Mouse (Mus musculus) erythroblast, embryonic 14.5 days (primary cell): Measurements from ENCODE around the gene Mrps9. TPM values are rescaled to one million over a fixed set of nuclear protein-coding genes. Genes with fewer than 3 reads are reported as not detected.
"Not testable (repeated sequence)": the region's sequence is repeated elsewhere in the genome, so short reads cannot be mapped to it uniquely, and the experiment has no call there.

ENCODE experiments used
- H3K27me3 ChIP-seq: 2 replicates; pipeline ENCODE4 v1.6.1; 2012; ENCODE audit warnings: inconsistent platforms; ENCODE audit not compliant: control insufficient read depth
- H3K36me3 ChIP-seq: 2 replicates; pipeline ENCODE4 v1.6.1; 2012; ENCODE audit warnings: mild to moderate bottlenecking, inconsistent platforms; ENCODE audit not compliant: control insufficient read depth
- H3K4me1 ChIP-seq: 2 replicates; pipeline ENCODE4 v1.6.1; 2012; ENCODE audit warnings: inconsistent platforms; ENCODE audit not compliant: control insufficient read depth
- H3K4me3 ChIP-seq: replicated peaks from 2 replicates; pipeline ENCODE3; 2012; ENCODE audit warnings: moderate library complexity, mild to moderate bottlenecking, inconsistent platforms
- H3K9me3 ChIP-seq: 2 replicates; pipeline ENCODE4 v1.6.1; 2012; ENCODE audit warnings: low read length, inconsistent platforms, mixed read lengths; ENCODE audit not compliant: control insufficient read depth
- GATA1 ChIP-seq: IDR thresholded peaks from 2 replicates; pipeline ENCODE4 v1.6.1; 2012; ENCODE audit warnings: low read length, inconsistent platforms, mixed read lengths
- TAL1 ChIP-seq: IDR thresholded peaks from 3 replicates; pipeline ENCODE4 v1.6.1; 2012; ENCODE audit warnings: low read length, inconsistent platforms, mixed read lengths
- polyA plus RNA-seq: library from polyadenylated mRNA; stranded (reverse); fragments of >175 nt; gene quantifications from 2 replicates; pipeline ENCODE4 v1.2.3, GENCODE M21; 2012

The Mrps9 gene
- polyA plus RNA-seq, 1 experiment: 3.3 TPM

DNA sequence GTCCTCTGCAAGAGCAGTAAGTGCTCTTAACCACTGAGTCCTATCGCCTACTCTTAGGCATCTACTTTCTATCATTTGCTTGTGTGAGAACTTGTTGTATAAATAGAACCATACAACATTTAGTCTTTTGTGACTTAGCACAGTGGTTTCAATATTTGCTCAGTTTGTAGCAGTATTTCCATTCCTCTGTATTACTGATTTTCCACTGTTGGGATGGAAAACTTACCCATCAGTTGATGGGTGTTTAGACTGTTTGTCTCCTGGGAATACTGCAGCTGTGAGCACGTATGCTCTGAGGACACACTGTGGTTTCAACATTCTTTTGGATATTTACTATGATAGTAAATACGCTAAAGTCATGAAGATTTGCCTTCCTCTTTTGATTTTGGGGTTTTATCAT lies 16.2 kb downstream of the Mrps9 start:
- TF ChIP-seq GATA1 (no peak), TAL1 (no peak)
- H3K36me3 ChIP-seq: peaks cover 29% of the 10 kb centered on the region
- H3K9me3 ChIP-seq: no peaks in the 10 kb centered on the region
- peaks cover 20% of the 10 kb centered on the region for H3K4me1 ChIP-seq
- no peaks in the 10 kb centered on the region for H3K27me3 ChIP-seq
- no peak overlapping the region for H3K4me3 ChIP-seq

- TF ChIP-seq TAL1 (no peak), GATA1 (no peak)
- Histone ChIP-seq H3K36me3 (peaks cover 11% of the 10 kb centered on the region), H3K9me3 (no peaks in the 10 kb centered on the region), H3K4me1 (peaks cover 9% of the 10 kb centered on the region), H3K27me3 (no peaks in the 10 kb centered on the region), H3K4me3 (no peak overlapping the region)
These were observed 23.1 kb downstream of the Mrps9 start for GRCm38 (mm10) chr1:42874174-42874573.

DNA sequence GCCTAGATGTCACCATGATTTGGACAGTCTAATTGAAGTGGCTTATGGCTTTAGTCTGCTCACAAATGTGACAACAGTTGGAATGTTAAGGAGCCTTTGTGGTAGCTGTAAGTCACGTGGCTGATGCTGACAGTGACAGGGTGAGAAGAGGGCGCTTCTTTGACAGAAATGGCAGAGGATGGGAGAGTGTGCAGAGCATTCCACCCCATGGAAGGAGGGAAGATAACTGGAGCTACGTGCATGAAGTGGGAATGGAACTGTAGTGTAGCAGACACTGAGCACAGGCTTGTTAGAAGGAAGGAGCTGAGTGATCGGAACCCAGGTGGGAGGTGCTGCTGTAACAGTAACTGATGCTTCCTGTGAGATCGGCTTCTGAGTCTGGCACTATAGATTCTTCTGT lies 24.2 kb downstream of the Mrps9 start:
- Histone ChIP-seq H3K4me1 (peaks cover 6% of the 10 kb centered on the region), H3K36me3 (peaks cover 13% of the 10 kb centered on the region), H3K9me3 (no peaks in the 10 kb centered on the region), H3K27me3 (no peaks in the 10 kb centered on the region), H3K4me3 (no peak overlapping the region)
- TF ChIP-seq TAL1 (no peak), GATA1 (no peak)

- Histone ChIP-seq H3K4me3 (no peak overlapping the region), H3K9me3 (no peaks in the 10 kb centered on the region), H3K4me1 (no peaks in the 10 kb centered on the region), H3K27me3 (no peaks in the 10 kb centered on the region), H3K36me3 (peaks cover 13% of the 10 kb centered on the region)
- TF ChIP-seq TAL1: no peak
- no peak for TF ChIP-seq GATA1
These were observed 25.5 kb downstream of the Mrps9 start for GRCm38 (mm10) chr1:42876463-42877093.

DNA sequence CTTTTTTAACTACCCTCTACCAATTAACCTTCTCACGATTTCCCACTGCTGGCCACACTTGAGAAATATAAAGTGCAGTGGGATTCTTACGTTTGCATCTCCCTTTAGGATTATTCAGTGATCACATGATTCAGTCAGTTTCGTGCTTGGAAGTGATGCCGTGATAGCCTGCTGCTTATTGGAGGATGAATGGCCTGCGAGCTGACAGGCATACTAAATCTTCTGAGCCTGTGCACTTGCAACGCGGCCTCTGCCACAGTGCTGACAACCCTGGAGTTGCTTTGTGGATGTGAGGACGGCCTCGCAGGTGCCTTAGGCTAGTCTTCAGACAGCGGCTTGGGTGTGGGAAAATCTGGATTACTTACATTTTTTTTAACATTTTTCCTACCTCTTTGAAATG lies 26.2 kb downstream of the Mrps9 start:
- no peaks in the 10 kb centered on the region for H3K9me3 ChIP-seq
- H3K27me3 ChIP-seq: no peaks in the 10 kb centered on the region
- no peaks in the 10 kb centered on the region for H3K4me1 ChIP-seq
- H3K4me3 ChIP-seq: no peak overlapping the region
- H3K36me3 ChIP-seq: peaks cover 13% of the 10 kb centered on the region
- no peak for TF ChIP-seq TAL1
- no peak for TF ChIP-seq GATA1

- Histone ChIP-seq H3K4me3 (no peak overlapping the region), H3K9me3 (no peaks in the 10 kb centered on the region), H3K27me3 (no peaks in the 10 kb centered on the region), H3K36me3 (peaks cover 8% of the 10 kb centered on the region), H3K4me1 (no peaks in the 10 kb centered on the region)
- TF ChIP-seq GATA1 (no peak), TAL1 (no peak)
These were observed 27.8 kb downstream of the Mrps9 start for GRCm38 (mm10) chr1:42878851-42879250.

- Histone ChIP-seq H3K4me1 (no peaks in the 10 kb centered on the region), H3K36me3 (peaks cover 6% of the 10 kb centered on the region), H3K4me3 (no peak overlapping the region), H3K27me3 (no peaks in the 10 kb centered on the region), H3K9me3 (no peaks in the 10 kb centered on the region)
- TF ChIP-seq TAL1: no peak
- TF ChIP-seq GATA1: no peak
These were observed 31.2 kb downstream of the Mrps9 start for GRCm38 (mm10) chr1:42882258-42882657.

DNA sequence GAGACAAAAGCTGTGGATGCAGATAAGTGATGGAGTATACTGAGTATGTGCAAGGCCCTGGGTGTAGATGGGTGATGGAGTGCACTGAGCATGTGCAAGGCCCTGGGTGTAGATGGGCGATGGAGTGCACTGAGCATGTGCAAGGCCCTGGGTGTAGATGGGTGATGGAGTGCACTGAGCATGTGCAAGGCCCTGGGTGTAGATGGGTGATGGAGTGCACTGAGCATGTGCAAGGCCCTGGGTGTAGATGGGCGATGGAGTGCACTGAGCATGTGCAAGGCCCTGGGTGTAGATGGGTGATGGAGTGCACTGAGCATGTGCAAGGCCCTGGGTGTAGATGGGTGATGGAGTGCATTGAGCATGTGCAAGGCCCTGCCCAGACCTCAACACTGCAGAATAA lies 32.4 kb downstream of the Mrps9 start:
- not testable (repeated sequence) for H3K4me3 ChIP-seq, H3K27me3 ChIP-seq, H3K9me3 ChIP-seq, H3K4me1 ChIP-seq
- peaks cover 12% of the 10 kb centered on the region for H3K36me3 ChIP-seq

- H3K27me3 ChIP-seq: no peaks in the 10 kb centered on the region
- no peaks in the 10 kb centered on the region for H3K9me3 ChIP-seq
- H3K4me1 ChIP-seq: no peaks in the 10 kb centered on the region
- peaks cover 22% of the 10 kb centered on the region for H3K36me3 ChIP-seq
- no peak overlapping the region for H3K4me3 ChIP-seq
- TF ChIP-seq TAL1 (no peak), GATA1 (no peak)
These were observed 36.8 kb downstream of the Mrps9 start for GRCm38 (mm10) chr1:42887835-42888234.

- TF ChIP-seq TAL1 (no peak), GATA1 (no peak)
- H3K36me3 ChIP-seq: peaks cover 22% of the 10 kb centered on the region
- no peaks in the 10 kb centered on the region for H3K27me3 ChIP-seq
- H3K9me3 ChIP-seq: no peaks in the 10 kb centered on the region
- H3K4me3 ChIP-seq: no peak overlapping the region
- H3K4me1 ChIP-seq: no peaks in the 10 kb centered on the region
These were observed 37.7 kb downstream of the Mrps9 start for GRCm38 (mm10) chr1:42888541-42889349.
